8 mouse cellular contexts compared by ENCODE assay signal in the genomic region with DNA sequence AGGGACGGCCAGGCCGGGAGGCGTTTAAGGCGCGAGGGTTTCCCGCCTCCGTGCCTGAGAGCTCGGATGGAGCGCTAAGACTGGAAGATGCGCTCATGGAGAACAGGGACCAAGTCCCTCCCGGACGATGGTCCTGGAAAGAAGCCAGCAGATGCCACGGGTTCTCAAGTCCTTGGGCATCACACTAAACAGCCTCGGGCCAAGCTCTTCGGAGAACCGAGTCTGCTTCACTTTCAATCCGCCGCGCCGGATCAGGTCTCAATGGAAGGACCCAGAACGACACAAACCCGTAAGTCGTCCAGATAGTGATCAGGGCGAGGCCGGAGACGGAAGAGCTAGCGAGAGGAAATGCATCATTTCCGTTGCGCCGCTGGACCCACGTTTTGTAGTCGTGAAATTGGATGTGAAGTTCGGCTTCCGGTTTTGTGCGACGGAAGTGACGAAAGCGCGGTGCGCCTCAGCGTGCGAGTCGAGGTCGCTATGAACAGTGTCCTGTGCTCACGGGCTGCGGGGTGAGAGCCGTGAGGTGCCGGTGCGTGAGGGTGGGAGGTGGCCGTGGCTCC. TPM values are rescaled to one million over a fixed set of nuclear protein-coding genes. Genes with fewer than 3 reads are reported as not detected.
DNase-seq lines count a peak whose midpoint lies in the region; ATAC-seq and TF ChIP-seq lines count a peak whose summit lies in the region.

A gene (plus strand): TSS at position 426 of the 563 bp plus-strand sequence.

- H3K4me1 ChIP-seq in hindbrain, postnatal 0 days (ENCODE audit: insufficient read depth, low read length): peaks cover 11% of the 10 kb centered on the region

- H3K4me2 ChIP-seq in hindbrain, postnatal 0 days (ENCODE audit: low read depth, low read length): peak within 1 kb of the TSS; percentile 97

- H3K9ac ChIP-seq in hindbrain, postnatal 0 days (replicated peaks; ENCODE audit: low read length): peak within 1 kb of the TSS; percentile 89

- peak; percentile 83 for ATAC-seq in common myeloid progenitor, adult 5-6 weeks (replicated peaks; ENCODE audit: low read depth, poor library complexity, severe bottlenecking)
- ATAC-seq in hindbrain, postnatal 0 days: peak; percentile 93
- ATAC-seq in megakaryocyte, adult 5-6 weeks (ENCODE audit: poor library complexity, severe bottlenecking): peak; percentile 89

- intact Hi-C loops in gastrocnemius, adult 2 months (cut with DNase I): loop anchor here (2.0 to 5.0 kb wide), 2 partner anchors 51 to 67 kb away; a partner anchor contains a TSS
- intact Hi-C loops in left cerebral cortex, adult 2 months (cut with DNase I): loop anchor here (1.0 to 5.0 kb wide), 2 partner anchors 51 to 88 kb away; a partner anchor contains a TSS

- TF ChIP-seq CTCF in gastrocnemius, adult 2 months (IDR thresholded peaks at IDR 0.05): no peak
- no peak for TF ChIP-seq CTCF in hindbrain, postnatal 0 days (IDR thresholded peaks at IDR 0.05; ENCODE audit: low read depth)
- TF ChIP-seq CTCF in left cerebral cortex, adult 2 months (IDR thresholded peaks at IDR 0.05): no peak

- H3K36me3 ChIP-seq in hindbrain, postnatal 0 days (ENCODE audit: insufficient read depth, low read length): no peaks in the 10 kb centered on the region

- DNase-seq in ZHBTc4 (ENCODE audit: low read depth, low spot score): peak; percentile 99
- peak; percentile 97 for DNase-seq in gastrocnemius, adult 2 months
- peak; percentile 100 for DNase-seq in hindbrain, postnatal 0 days (ENCODE audit: low spot score)
- DNase-seq in left cerebral cortex, adult 2 months (ENCODE audit: extremely low spot score in 1 of 2, low spot score in 2 of 2): peak; percentile 98 to 99
- DNase-seq in right cerebral cortex, adult 2 months (ENCODE audit: low spot score in 2 of 2): peak; percentile 100
- DNase-seq in urinary bladder, postnatal 14 days (ENCODE audit: low spot score): peak; percentile 99

- under 1% methylated on average over 50 of the region's 50 CpGs for WGBS in hindbrain, postnatal 0 days

- H3K27me3 ChIP-seq in hindbrain, postnatal 0 days (ENCODE audit: insufficient read depth, low read length): no peaks in the 10 kb centered on the region; the same call in none of the 2 replicates

- no peaks in the 10 kb centered on the region for H3K9me3 ChIP-seq in hindbrain, postnatal 0 days (ENCODE audit: low read length)

- H3K4me3 ChIP-seq in gastrocnemius, adult 2 months: peak within 1 kb of the TSS; percentile 83
- peak within 1 kb of the TSS; percentile 86 for H3K4me3 ChIP-seq in hindbrain, postnatal 0 days (ENCODE audit: low read length)
- peak within 1 kb of the TSS; percentile 73 for H3K4me3 ChIP-seq in left cerebral cortex, adult 2 months

- peak within 1 kb of the TSS; percentile 96 for H3K27ac ChIP-seq in gastrocnemius, adult 2 months
- peak within 1 kb of the TSS; percentile 96 for H3K27ac ChIP-seq in hindbrain, postnatal 0 days
- peak within 1 kb of the TSS; percentile 91 for H3K27ac ChIP-seq in left cerebral cortex, adult 2 months

RNA-seq across cellular contexts. Expression of the gene that starts here (rescaled TPM):
- total RNA-seq in common myeloid progenitor, adult 5-6 weeks (2017): 10.9 and 11.6 TPM in 2 replicates
- total RNA-seq in gastrocnemius, adult 2 months (2021): 10 to 100 TPM; 11.4 to 18.3 TPM
- 15.7 and 19.9 TPM in 2 replicates for total RNA-seq in hindbrain, postnatal 0 days (2014; rRNA removed)
- polyA plus RNA-seq in hindbrain, postnatal 0 days (2015; fragmentation: Nextera tagmentation; extraction: Ambion mirVana): 27.4 and 29.9 TPM in 2 replicates
- total RNA-seq in left cerebral cortex, adult 2 months (2021): 10 to 100 TPM; 20.2 to 20.8 TPM
- total RNA-seq in megakaryocyte, adult 5-6 weeks (2015): 9.7 and 10.8 TPM in 2 replicates
- 2.7 and 5.9 TPM in 2 replicates for total RNA-seq in megakaryocyte, adult 5-6 weeks (2017)

Comparison
In these comparisons a context has a peak if more than half of its experiments do, and no peak if none do; other contexts are left out.
1. Peak in every context shown above with its lines: DNase-seq, ATAC-seq, H3K4me3 ChIP-seq and H3K27ac ChIP-seq.